Mouse (Mus musculus) forebrain, embryonic 10.5 days (tissue): Measurements from ENCODE around the gene Bclaf3. TPM values are rescaled to one million over a fixed set of nuclear protein-coding genes. Genes with fewer than 3 reads are reported as not detected.
"Not testable (repeated sequence)": the region's sequence is repeated elsewhere in the genome, so short reads cannot be mapped to it uniquely, and the experiment has no call there.

Source experiments
- DNase-seq: peaks from one replicate; pipeline ENCODE4 v3.0.0-alpha.2; 2017; ENCODE audit warnings: low spot score; ENCODE audit errors: extremely low spot score
- H3K27ac ChIP-seq: fragments of 300-500 bp; sonication (generic); 2 replicates; pipeline ENCODE4 v1.5.1; 2016; ENCODE audit warnings: mild to moderate bottlenecking
- H3K27me3 ChIP-seq: fragments of 300-500 bp; sonication (generic); 2 replicates; pipeline ENCODE4 v1.6.1; 2016; ENCODE audit warnings: mild to moderate bottlenecking; ENCODE audit not compliant: poor library complexity, severe bottlenecking
- H3K36me3 ChIP-seq: fragments of 300-500 bp; sonication (generic); replicated peaks from 2 replicates; pipeline ENCODE4 v1.6.1; 2016; ENCODE audit warnings: mild to moderate bottlenecking, moderate library complexity
- H3K4me1 ChIP-seq: fragments of 300-500 bp; sonication (generic); 2 replicates; pipeline ENCODE4 v1.6.1; 2016
- H3K4me3 ChIP-seq: fragments of 300-500 bp; sonication (generic); 2 replicates; pipeline ENCODE4 v1.5.1; 2016; ENCODE audit warnings: mild to moderate bottlenecking, moderate library complexity
- H3K9me3 ChIP-seq: fragments of 300-500 bp; sonication (generic); 2 replicates; pipeline ENCODE4 v1.6.1; 2016; ENCODE audit warnings: mild to moderate bottlenecking, moderate library complexity
- WGBS: fragments of 180-500 bp; shearing (Covaris S2); methylation state at CpG from one replicate; pipeline ENCODE4 v1.1.7; 2016; 5-methylcytosine and 5-hydroxymethylcytosine counted together
- polyA plus RNA-seq: library from polyadenylated mRNA; unstranded; fragments of >200 nt; fragmentation: Nextera tagmentation; extraction: Ambion mirVana; gene quantifications from 2 replicates; pipeline ENCODE4 v1.2.1, GENCODE M21; 2016

The Bclaf3 gene
- 23.8 and 25.4 TPM in 2 replicates for polyA plus RNA-seq

- H3K4me3 ChIP-seq = no peak within 1 kb of the TSS
- H3K27ac ChIP-seq = no peak within 1 kb of the TSS
- no peaks in the 10 kb centered on the region for H3K36me3 ChIP-seq
- WGBS = 81% methylated on average over 6 of the region's 6 CpGs
- no peaks in the 10 kb centered on the region for H3K9me3 ChIP-seq
- peaks cover 57% of the 10 kb centered on the region for H3K27me3 ChIP-seq
- no peak for DNase-seq
- no peaks in the 10 kb centered on the region for H3K4me1 ChIP-seq
Measured at GRCm38 (mm10) chrX:159526388-159526787, at the start of gene Bclaf3. Bclaf3 (plus strand) TSS chrX:159526688.

- not testable (repeated sequence) for H3K4me1 ChIP-seq, H3K27ac ChIP-seq, H3K9me3 ChIP-seq, DNase-seq, H3K4me3 ChIP-seq, H3K36me3 ChIP-seq
- peaks cover 36% of the 10 kb centered on the region for H3K27me3 ChIP-seq
- WGBS = 85% methylated on average over 4 of the region's 4 CpGs
Measured at GRCm38 (mm10) chrX:159478243-159478940, 48.1 kb upstream of the Bclaf3 start.

- peaks cover 70% of the 10 kb centered on the region for H3K27me3 ChIP-seq
- no peaks in the 10 kb centered on the region for H3K4me1 ChIP-seq
- H3K27ac ChIP-seq = no peak overlapping the region
- no peaks in the 10 kb centered on the region for H3K9me3 ChIP-seq
- no peak for DNase-seq
- WGBS = 77% methylated on average over 1 of the region's 1 CpGs
- no peaks in the 10 kb centered on the region; the same call in 1 of the 2 replicates for H3K36me3 ChIP-seq
- no peak overlapping the region for H3K4me3 ChIP-seq
Measured at GRCm38 (mm10) chrX:159484247-159484646, 42.2 kb upstream of the Bclaf3 start.

GRCm38 (mm10) chrX:159503181-159503580, 23.3 kb upstream of the Bclaf3 start:
- Histone ChIP-seq H3K4me1 (no peaks in the 10 kb centered on the region), H3K27ac (no peak overlapping the region), H3K9me3 (no peaks in the 10 kb centered on the region), H3K36me3 (no peaks in the 10 kb centered on the region), H3K4me3 (no peak overlapping the region), H3K27me3 (peaks cover 45% of the 10 kb centered on the region)
- 72% methylated on average over 2 of the region's 2 CpGs for WGBS
- no peak for DNase-seq

- Histone ChIP-seq H3K36me3 (no peaks in the 10 kb centered on the region), H3K27ac (no peak overlapping the region), H3K27me3 (peaks cover 63% of the 10 kb centered on the region), H3K4me3 (no peak overlapping the region), H3K4me1 (0 out of 2 replicates have a peak, but pooled peaks cover 4% of the 10 kb centered on the region), H3K9me3 (no peaks in the 10 kb centered on the region)
- 64% methylated on average over 19 of the region's 19 CpGs for WGBS
- DNase-seq = no peak
Measured at GRCm38 (mm10) chrX:159508331-159509036, 18.0 kb upstream of the Bclaf3 start.

GRCm38 (mm10) chrX:159509042-159509441, 17.4 kb upstream of the Bclaf3 start:
- H3K9me3 ChIP-seq = no peaks in the 10 kb centered on the region
- 88% methylated on average over 4 of the region's 4 CpGs for WGBS

GRCm38 (mm10) chrX:159509847-159510715, 16.4 kb upstream of the Bclaf3 start:
- Histone ChIP-seq H3K9me3 (no peaks in the 10 kb centered on the region), H3K4me1 (0 out of 2 replicates have a peak, but pooled peaks cover 4% of the 10 kb centered on the region), H3K27ac (no peak overlapping the region), H3K4me3 (no peak overlapping the region), H3K27me3 (peaks cover 70% of the 10 kb centered on the region), H3K36me3 (no peaks in the 10 kb centered on the region)
- 86% methylated on average over 19 of the region's 19 CpGs for WGBS
- DNase-seq = no peak

More at GRCm38 (mm10) chrX:159509042-159509441, 17.4 kb upstream of the Bclaf3 start:
- H3K27ac ChIP-seq = no peak overlapping the region
- peaks cover 68% of the 10 kb centered on the region for H3K27me3 ChIP-seq
- H3K4me1 ChIP-seq = 0 out of 2 replicates have a peak, but pooled peaks cover 4% of the 10 kb centered on the region
- no peak overlapping the region for H3K4me3 ChIP-seq
- H3K36me3 ChIP-seq = no peaks in the 10 kb centered on the region
- no peak for DNase-seq

GRCm38 (mm10) chrX:159510716-159511051, 15.8 kb upstream of the Bclaf3 start:
- WGBS = 83% methylated on average over 9 of the region's 9 CpGs
- no peak for DNase-seq
- Histone ChIP-seq H3K9me3 (no peaks in the 10 kb centered on the region), H3K4me1 (0 out of 2 replicates have a peak, but pooled peaks cover 4% of the 10 kb centered on the region), H3K4me3 (no peak overlapping the region), H3K27ac (no peak overlapping the region), H3K36me3 (no peaks in the 10 kb centered on the region), H3K27me3 (peaks cover 64% of the 10 kb centered on the region)

GRCm38 (mm10) chrX:159515599-159515998, 10.9 kb upstream of the Bclaf3 start:
- Histone ChIP-seq H3K27ac (no peak overlapping the region), H3K9me3 (no peaks in the 10 kb centered on the region), H3K4me1 (no peaks in the 10 kb centered on the region), H3K36me3 (no peaks in the 10 kb centered on the region), H3K4me3 (no peak overlapping the region), H3K27me3 (peaks cover 72% of the 10 kb centered on the region)
- 90% methylated on average over 6 of the region's 6 CpGs for WGBS
- DNase-seq = no peak

GRCm38 (mm10) chrX:159521780-159522179, 4.7 kb upstream of the Bclaf3 start:
- no peaks in the 10 kb centered on the region for H3K36me3 ChIP-seq
- no peak overlapping the region for H3K4me3 ChIP-seq
- H3K4me1 ChIP-seq = no peaks in the 10 kb centered on the region
- H3K27ac ChIP-seq = no peak overlapping the region
- peaks cover 67% of the 10 kb centered on the region for H3K27me3 ChIP-seq
- 77% methylated on average over 3 of the region's 3 CpGs for WGBS
- no peak for DNase-seq
- no peaks in the 10 kb centered on the region for H3K9me3 ChIP-seq

GRCm38 (mm10) chrX:159522651-159523050, 3.8 kb upstream of the Bclaf3 start:
- Histone ChIP-seq H3K27me3 (peaks cover 75% of the 10 kb centered on the region), H3K27ac (no peak overlapping the region), H3K9me3 (no peaks in the 10 kb centered on the region), H3K36me3 (no peaks in the 10 kb centered on the region), H3K4me1 (no peaks in the 10 kb centered on the region), H3K4me3 (no peak overlapping the region)
- DNase-seq = no peak
- 85% methylated on average over 4 of the region's 4 CpGs for WGBS

GRCm38 (mm10) chrX:159532427-159532810, 5.9 kb downstream of the Bclaf3 start:
- H3K4me1 ChIP-seq = peaks cover 5% of the 10 kb centered on the region; the same call in 1 of the 2 replicates
- H3K4me3 ChIP-seq = peak overlapping the region; percentile 70
- DNase-seq = peak; percentile 94
- no peaks in the 10 kb centered on the region; the same call in 1 of the 2 replicates for H3K9me3 ChIP-seq
- H3K36me3 ChIP-seq = no peaks in the 10 kb centered on the region
- H3K27me3 ChIP-seq = peaks cover 49% of the 10 kb centered on the region
- H3K27ac ChIP-seq = peak overlapping the region; percentile 90
- 11% methylated on average over 38 of the region's 38 CpGs for WGBS
